Mouse (Mus musculus) cerebral cortex, adult 2 months (tissue): ENCODE results near the gene C2cd6.

Experiments used
- WGBS: fragments of 180-500 bp; shearing (Covaris S2); methylation state at CpG from one replicate; pipeline ENCODE4 v1.1.7; 2018; 5-methylcytosine and 5-hydroxymethylcytosine counted together

C2cd6 gene

DNA sequence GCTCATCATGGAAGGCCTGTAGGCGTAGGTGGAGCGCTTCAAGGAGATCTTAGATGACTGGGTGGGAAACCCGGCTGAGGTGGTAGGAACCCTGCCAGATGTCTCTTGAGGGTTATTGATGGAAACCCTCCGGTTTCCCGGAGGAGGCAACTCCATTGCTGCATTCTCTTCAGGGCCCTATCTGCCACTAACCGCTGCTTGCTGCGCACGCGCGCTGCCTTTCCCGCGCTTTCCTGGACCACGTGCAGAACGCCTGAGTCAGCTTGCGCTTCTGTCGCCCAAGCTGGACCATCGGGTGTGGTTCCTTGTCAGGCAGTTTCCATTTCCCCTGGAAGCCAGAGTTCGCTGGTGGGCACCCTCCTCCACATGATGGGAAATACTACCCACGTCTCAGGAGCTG lies at the start of gene C2cd6:
Gene C2cd6 (minus strand): TSS at position 196 of the 400 bp plus-strand sequence.
- 95% methylated on average over 19 of the region's 19 CpGs for WGBS

DNA sequence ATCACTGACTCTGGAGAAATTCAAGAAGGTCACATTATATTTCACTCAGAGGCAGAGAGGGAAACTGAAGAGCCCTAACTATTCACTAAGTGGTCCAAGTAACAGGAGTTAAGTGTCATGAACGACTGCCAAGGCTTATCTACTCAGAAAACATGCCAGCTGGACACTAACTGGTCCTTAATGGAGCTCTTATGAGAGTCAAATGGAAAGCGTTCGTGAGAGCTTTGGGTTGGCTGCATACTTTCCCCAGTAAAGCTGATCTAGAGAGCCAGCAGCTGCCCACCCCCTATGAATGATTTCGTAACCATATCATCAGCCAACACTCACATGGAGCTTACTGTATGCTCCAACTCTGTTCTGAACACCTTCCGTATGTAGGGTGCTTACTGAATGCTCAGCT lies 39.7 kb upstream of the C2cd6 start:
- WGBS: 70% methylated on average over 5 of the region's 5 CpGs

DNA sequence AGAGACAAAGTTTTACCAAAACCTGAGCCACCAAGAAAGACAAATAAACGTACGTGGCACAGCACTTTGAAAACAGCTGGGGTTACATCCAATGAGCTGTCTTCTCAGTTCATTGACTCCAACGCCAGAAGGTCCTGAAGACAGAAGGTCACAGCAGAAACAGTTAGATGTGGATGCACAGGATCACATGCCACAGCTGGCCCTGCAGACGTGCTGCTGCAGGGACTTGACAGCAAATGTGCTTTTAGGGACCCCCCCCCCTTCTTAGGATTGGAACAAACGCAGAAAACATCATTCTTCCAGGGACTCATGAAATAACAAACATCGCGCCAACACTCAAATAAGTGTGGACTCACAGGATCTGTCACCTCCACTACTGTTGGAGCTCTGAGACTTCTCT lies 34.2 kb upstream of the C2cd6 start:
- WGBS: 85% methylated on average over 7 of the region's 7 CpGs

DNA sequence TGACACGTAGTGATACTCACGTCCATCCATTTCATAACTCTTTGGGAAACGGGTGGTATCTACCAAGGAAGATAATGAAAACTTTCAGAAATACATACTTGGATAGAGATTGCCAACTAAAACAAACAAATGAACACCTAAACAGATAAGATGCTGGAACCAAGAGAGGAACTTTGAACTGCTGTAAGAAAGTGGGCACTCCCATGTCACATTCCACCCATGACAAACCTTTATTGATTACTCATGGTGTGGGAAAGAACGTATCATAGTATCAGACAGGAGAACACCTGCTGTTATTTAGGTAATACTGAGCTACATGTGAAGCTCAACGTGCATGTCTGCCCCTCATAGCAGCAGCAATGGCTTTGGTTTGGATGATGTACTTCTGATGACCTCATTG lies 30.9 kb upstream of the C2cd6 start:
- 78% methylated on average over 5 of the region's 5 CpGs for WGBS

DNA sequence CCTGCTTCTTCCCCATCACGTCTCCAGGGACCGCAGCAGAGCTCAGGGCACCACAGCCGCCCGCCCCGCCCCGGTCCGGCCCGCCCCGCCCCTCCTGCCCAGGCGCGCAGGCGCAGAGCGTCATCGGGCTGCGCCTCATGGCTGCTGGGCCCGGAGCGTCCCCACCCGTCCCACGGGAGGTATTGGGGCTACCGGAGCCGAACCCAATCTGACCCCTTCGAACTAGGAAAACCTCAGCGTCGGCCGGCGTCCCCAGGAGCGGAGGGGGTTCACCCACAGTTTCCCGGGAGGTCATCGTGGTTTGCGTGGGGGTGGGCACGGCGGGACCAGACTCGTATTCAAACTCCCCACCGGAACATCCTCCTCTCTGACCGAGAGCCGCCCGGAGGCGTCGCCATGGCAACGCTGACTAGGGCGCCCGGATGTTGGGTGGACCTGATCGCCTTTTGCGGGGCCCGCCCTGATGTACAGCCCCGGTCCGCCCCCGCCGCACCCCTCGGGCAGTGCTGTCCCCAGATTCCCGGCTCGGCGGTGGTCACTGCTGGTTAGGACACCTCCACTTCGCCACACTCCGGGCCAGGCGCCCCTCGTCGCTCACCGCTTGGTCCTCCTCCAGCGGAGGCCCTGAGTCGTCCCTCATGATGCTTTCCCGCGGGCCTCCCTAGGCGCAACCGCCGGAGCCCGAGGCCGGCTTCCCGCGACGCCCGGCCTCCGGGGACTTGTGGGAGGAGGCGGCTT lies 25.2 kb upstream of the C2cd6 start, which contains the start of gene Tmem237:
Gene Tmem237 (minus strand): TSS at position 689 of the 738 bp plus-strand sequence.
- WGBS: under 1% methylated on average over 74 of the region's 74 CpGs

GRCm38 (mm10) chr1:59110524-59110923 lies 15.8 kb upstream of the C2cd6 start:
- WGBS: 75% methylated on average over 8 of the region's 8 CpGs

GRCm38 (mm10) chr1:59102071-59102470 lies 7.4 kb upstream of the C2cd6 start:
- WGBS: 88% methylated on average over 6 of the region's 6 CpGs

DNA sequence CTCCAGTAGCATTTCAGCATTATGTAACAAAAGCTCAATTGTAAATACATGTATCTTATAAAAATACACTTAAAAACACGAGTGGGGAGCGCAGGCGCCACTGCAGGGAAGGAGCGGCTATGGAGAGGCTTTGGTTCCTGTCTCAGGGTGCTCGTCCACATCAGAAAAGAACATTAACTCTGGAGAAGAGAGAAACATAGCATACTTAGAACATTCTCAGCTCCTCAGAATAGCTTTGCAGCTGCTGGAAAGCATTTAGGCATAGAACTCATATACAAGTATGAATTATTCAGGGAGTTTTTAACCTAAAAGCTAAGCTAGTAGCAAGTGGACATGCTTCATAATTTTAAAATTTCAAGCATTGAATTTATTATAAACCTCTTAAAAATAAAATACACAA lies 6.3 kb upstream of the C2cd6 start:
- 64% methylated on average over 5 of the region's 5 CpGs for WGBS

DNA sequence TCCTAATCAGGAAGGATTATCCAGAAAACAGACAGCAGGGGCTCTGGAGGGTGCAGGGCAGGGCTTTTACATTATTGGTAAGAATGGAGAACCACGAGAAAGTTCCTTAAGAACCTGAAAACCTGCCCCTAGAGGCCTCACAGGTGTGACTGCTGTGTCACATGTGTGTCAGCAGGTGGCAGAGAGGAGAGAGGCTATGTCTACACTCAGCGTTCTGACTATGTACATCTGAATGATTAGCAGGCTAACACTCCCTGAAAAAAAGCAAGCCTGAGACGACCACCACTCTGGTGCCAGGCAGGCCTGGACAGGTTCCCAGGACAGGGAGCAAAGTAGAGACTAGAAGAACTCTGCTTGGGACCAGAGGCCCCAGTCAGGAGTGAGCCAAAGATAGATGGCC lies 23.8 kb downstream of the C2cd6 start:
- WGBS: 59% methylated on average over 3 of the region's 3 CpGs

DNA sequence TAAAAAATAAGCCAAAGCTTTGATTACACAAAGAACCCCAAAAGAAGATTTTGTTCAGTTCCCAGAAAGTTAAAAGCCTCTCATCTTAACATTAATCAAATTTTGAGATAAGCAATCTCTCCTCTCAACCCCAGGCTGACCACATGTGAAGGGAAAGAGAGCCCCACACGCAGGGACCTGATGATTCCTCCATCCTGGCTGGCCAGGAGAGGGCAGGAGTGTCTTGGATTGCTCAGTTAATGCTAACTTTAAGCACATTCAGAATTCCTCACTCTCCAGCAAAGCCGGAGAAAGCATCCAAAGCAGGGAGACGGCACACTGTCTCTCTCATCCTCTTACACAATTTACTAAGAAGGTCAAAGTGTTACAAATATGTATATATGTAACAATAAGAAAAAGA lies 26.7 kb downstream of the C2cd6 start:
- WGBS: 11% methylated on average over 3 of the region's 3 CpGs

- 69% methylated on average over 3 of the region's 3 CpGs for whole genome bisulfite sequencing
These were observed 31.0 kb downstream of the C2cd6 start for GRCm38 (mm10) chr1:59063697-59064096.

- 76% methylated on average over 2 of the region's 2 CpGs for WGBS
These were observed 37.7 kb downstream of the C2cd6 start for GRCm38 (mm10) chr1:59056955-59057354.

- WGBS: 40% methylated on average over 2 of the region's 2 CpGs
These were observed 43.4 kb downstream of the C2cd6 start for GRCm38 (mm10) chr1:59051306-59051705.

DNA sequence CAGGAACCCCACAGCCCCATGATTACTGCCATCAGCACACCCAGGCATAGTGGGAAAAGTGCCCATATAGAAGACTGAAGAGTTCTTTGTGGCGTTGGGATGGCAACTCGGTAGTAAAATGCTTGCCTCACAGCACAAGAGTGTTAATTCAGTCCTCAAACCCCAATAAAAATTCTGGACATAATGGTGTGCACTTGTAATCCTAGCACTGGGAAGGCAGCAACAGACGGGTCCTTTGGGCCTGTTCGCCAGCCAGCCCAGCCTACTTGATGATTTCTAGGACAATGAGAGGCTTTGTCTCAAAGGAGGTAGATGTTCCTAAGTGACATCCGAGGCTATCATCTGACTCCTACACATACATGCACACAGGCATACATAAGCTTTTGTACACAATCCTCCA lies 57.0 kb downstream of the C2cd6 start:
- whole genome bisulfite sequencing: 62% methylated on average over 5 of the region's 5 CpGs

DNA sequence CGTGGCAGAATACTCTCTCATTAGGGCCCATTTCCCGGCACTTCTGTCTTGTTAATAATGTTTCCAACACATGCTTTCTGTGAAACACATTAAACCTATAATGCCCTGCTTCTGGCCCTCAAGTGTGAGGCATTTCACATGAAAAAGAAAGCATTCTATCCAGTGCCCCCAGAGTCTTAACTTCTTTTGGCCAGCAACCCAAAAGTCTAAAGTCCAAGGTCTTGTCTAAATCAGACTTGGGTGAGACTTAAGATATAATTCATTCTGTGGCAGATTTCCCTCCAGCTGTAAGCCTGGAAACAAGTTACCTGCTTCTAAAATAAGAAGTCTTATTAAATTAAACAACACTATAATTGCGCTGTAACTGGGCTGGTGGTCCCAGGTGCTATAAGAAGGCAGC lies 73.1 kb downstream of the C2cd6 start:
- 80% methylated on average over 3 of the region's 3 CpGs for WGBS

GRCm38 (mm10) chr1:59009250-59009649 lies 85.5 kb downstream of the C2cd6 start:
- WGBS: 43% methylated on average over 4 of the region's 4 CpGs
